Mouse (Mus musculus) heart, adult 2 months (tissue): ENCODE data around the gene Mr1. TPM values are rescaled to one million over a fixed set of nuclear protein-coding genes. Genes with fewer than 3 reads are reported as not detected.

Experiments
- DNase-seq, 2 experiments: peaks; one replicate each; pipeline ENCODE4 v3.0.0; 2021
- H3K27ac ChIP-seq: fragments of 200-600 bp; 2 replicates; pipeline ENCODE4 v1.8.1; 2022
- H3K27me3 ChIP-seq: fragments of 200-500 bp; 2 replicates; pipeline ENCODE4 v1.6.1; 2012; ENCODE audit warnings: mild to moderate bottlenecking, low read length, inconsistent platforms, mixed read lengths; ENCODE audit not compliant: control insufficient read depth, insufficient read depth
- H3K36me3 ChIP-seq: fragments of 200-500 bp; 2 replicates; pipeline ENCODE4 v1.6.1; 2012; ENCODE audit warnings: low read length, inconsistent platforms; ENCODE audit not compliant: control insufficient read depth, insufficient read depth
- H3K4me1 ChIP-seq: fragments of 200-500 bp; 2 replicates; pipeline ENCODE4 v1.6.1; 2011; ENCODE audit warnings: low read length; ENCODE audit not compliant: control insufficient read depth, insufficient read depth
- H3K4me3 ChIP-seq: fragments of 200-600 bp; 2 replicates; pipeline ENCODE4 v1.8.1; 2022
- H3K79me2 ChIP-seq: fragments of 200-500 bp; replicated peaks from 2 replicates; pipeline ENCODE4 v1.6.1; 2012; ENCODE audit warnings: mild to moderate bottlenecking, inconsistent platforms, low read length, moderate library complexity, mixed read lengths; ENCODE audit not compliant: control insufficient read depth, insufficient read depth
- H3K9ac ChIP-seq: fragments of 200-500 bp; 2 replicates; pipeline ENCODE4 v1.6.1; 2012; ENCODE audit warnings: low read depth, mild to moderate bottlenecking, control low read depth, inconsistent platforms, low read length, mixed read lengths
- CTCF ChIP-seq: fragments of 200-600 bp; IDR thresholded peaks from 2 replicates; pipeline ENCODE4 v1.8.1; 2022; ENCODE audit warnings: antibody characterized with exemption, mild to moderate bottlenecking, moderate library complexity
- EP300 ChIP-seq: fragments of 200-500 bp; IDR thresholded peaks from 2 replicates; pipeline ENCODE4 v1.6.1; 2011; ENCODE audit warnings: low read depth, low read length, control low read depth; ENCODE audit not compliant: insufficient read depth
- POLR2A ChIP-seq: fragments of 200-500 bp; IDR thresholded peaks from 2 replicates; pipeline ENCODE4 v1.6.1; 2011; ENCODE audit warnings: mild to moderate bottlenecking, low read depth, low read length, control low read depth; ENCODE audit not compliant: insufficient read depth
- WGBS: fragments of 180-500 bp; shearing (Covaris S2); methylation state at CpG from one replicate; pipeline ENCODE4 v1.1.7; 2018; 5-methylcytosine and 5-hydroxymethylcytosine counted together
- intact Hi-C: fragments of 180-260 bp; cut with DNase I; formaldehyde crosslinking; loops from one replicate; pipeline ENCODE4 v1.15.1; 2025
- long read RNA-seq: library from polyadenylated mRNA; stranded (forward); transcript quantifications from one replicate; pipeline ENCODE4 v2.0.0, GENCODE M21; 2021
- polyA plus RNA-seq: library from polyadenylated mRNA; depleted of rRNA; stranded (reverse); fragments of >200 nt; gene quantifications from 2 replicates; pipeline ENCODE4 v1.2.3, GENCODE M21; 2012; rRNA removed
- total RNA-seq, 2 experiments: library from RNA; stranded (reverse); gene quantifications; 2 replicates each; pipeline ENCODE4 v1.2.3; 2021

Gene Mr1
- total RNA-seq, result 1 to 10 TPM; 6.5 to 6.7 TPM
- 6.1 and 11.9 TPM in 2 replicates for polyA plus RNA-seq
- long read RNA-seq, partial matches to known transcripts, result 1 of 6 reads
- long read RNA-seq, other reads (novel, unspliced or antisense), result 1 of 6 reads

DNA sequence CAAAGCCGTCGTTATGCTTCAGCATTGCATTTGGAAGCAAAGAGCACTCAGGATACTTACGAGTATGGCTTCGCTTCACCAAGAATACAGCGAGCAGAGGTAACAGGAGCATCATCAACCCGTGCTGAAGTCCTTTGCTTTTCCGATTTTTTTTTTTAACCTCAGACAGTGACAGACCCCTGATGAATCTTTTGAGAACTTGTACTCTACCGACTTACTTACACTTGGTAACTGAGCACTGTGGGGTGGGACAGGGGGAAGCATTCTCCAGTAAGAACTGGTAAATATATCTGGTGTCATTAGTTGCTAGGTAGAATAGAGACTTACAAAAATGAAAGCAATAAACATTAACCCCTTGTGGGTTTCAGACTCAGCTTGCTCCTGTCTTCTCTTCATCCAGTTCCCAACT, at the start of gene Mr1:
Mr1 (minus strand) TSS at position 243 of the 409 bp plus-strand sequence.
- Histone ChIP-seq H3K4me1 (peaks cover 2% of the 10 kb centered on the region; the same call in 1 of the 2 replicates), H3K4me3 (peak within 1 kb of the TSS; percentile 49), H3K9ac (peak within 1 kb of the TSS; percentile 89), H3K27me3 (no peaks in the 10 kb centered on the region), H3K36me3 (no peaks in the 10 kb centered on the region), H3K79me2 (no peaks in the 10 kb centered on the region; the same call in 1 of the 2 replicates), H3K27ac (peak within 1 kb of the TSS; percentile 79)
- no peak for TF ChIP-seq EP300
- peak; percentile 45; the same call in 1 of the 2 replicates for TF ChIP-seq POLR2A
- peak in 1 of 2 experiments; percentile 57 for DNase-seq
- WGBS, result 13% methylated on average over 8 of the region's 8 CpGs
- intact Hi-C loops, result no loop called here

DNA sequence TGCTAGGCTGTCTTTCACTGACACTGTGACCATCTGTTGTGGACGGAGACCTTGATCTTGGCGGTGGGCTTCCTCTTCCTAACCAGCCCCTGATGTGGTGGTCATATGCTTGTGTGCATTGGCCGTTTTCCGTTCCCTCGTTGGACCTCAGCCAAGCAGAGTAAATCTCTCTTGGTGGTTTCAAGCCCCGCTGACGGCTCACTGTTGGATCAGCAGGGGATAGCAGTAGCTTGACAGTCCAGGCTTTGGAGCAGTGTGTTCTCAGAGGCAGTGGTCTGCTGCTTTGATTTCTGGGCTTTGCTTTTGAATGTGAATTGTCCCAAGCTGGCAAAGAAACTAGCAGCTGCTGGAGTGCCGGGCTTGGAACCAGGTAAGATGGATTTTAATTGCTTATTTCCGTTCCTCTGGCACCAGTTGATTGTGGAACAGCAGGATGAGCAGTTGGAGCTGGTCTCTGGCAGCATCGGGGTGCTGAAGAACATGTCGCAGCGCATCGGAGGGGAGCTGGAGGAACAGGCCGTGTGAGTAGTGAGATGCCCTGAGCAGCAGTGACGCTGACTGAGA, 46.3 kb upstream of the Mr1 start:
- Histone ChIP-seq H3K79me2 (no peaks in the 10 kb centered on the region), H3K36me3 (no peaks in the 10 kb centered on the region), H3K4me3 (no peak overlapping the region), H3K4me1 (no peaks in the 10 kb centered on the region), H3K9ac (no peak overlapping the region), H3K27me3 (no peaks in the 10 kb centered on the region), H3K27ac (no peak overlapping the region)
- WGBS, result 70% methylated on average over 15 of the region's 15 CpGs
- no peak for TF ChIP-seq EP300
- TF ChIP-seq CTCF, result no peak
- no peak for TF ChIP-seq POLR2A
- no peak for DNase-seq
- intact Hi-C loops, result no loop called here

DNA sequence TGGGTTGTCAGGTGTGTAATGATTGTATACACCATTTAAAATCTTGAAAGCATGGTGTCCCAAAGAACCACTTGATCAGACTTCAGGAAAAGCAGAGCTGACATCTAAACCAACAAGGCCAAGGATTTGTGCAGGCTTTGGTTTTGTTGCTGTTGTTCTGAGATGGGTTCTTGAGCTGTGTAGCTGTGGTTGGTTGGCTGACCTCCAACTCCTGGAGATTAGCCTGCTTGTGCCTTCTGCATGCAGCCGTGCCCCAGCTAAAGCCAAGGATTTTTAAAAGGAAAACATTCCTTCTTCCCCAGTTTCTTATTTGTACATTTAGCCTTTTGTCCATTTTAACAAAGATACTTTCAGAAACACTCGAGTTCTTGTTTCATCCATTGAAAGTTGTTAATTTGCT, 45.1 kb upstream of the Mr1 start:
- Histone ChIP-seq H3K4me1 (no peaks in the 10 kb centered on the region), H3K27me3 (no peaks in the 10 kb centered on the region), H3K36me3 (no peaks in the 10 kb centered on the region; the same call in 1 of the 2 replicates), H3K9ac (no peak overlapping the region), H3K27ac (no peak overlapping the region), H3K4me3 (no peak overlapping the region), H3K79me2 (no peaks in the 10 kb centered on the region)
- DNase-seq, result no peak
- no peak for TF ChIP-seq EP300
- TF ChIP-seq POLR2A, result no peak
- TF ChIP-seq CTCF, result no peak
- 55% methylated on average over 2 of the region's 2 CpGs for WGBS
- intact Hi-C loops, result no loop called here

DNA sequence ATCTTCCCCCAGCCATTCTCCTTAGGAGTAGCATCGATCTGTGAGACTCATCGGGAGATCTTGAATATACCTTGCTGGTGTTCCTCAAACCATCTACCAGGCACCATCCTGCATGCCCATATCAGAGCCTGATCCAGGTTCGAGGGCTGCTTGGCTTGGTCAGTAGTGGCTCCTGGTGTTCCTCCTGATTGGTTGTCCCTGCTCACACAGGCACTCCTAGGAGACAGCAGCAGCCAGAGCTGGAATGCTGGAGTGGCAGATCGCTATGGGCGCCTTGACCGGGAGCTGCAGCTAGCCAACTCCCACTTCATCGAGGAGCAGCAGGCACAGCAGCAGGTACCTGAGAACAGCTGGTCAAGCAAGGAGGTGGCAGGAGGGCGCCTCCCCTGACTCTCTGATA, 44.6 kb upstream of the Mr1 start:
- 82% methylated on average over 8 of the region's 8 CpGs for WGBS
- Histone ChIP-seq H3K36me3 (no peaks in the 10 kb centered on the region; the same call in 1 of the 2 replicates), H3K9ac (no peak overlapping the region), H3K4me1 (no peaks in the 10 kb centered on the region), H3K27ac (no peak overlapping the region), H3K4me3 (no peak overlapping the region), H3K27me3 (no peaks in the 10 kb centered on the region), H3K79me2 (no peaks in the 10 kb centered on the region)
- intact Hi-C loops, result no loop called here
- DNase-seq, result no peak
- no peak for TF ChIP-seq CTCF
- no peak for TF ChIP-seq POLR2A
- TF ChIP-seq EP300, result no peak

DNA sequence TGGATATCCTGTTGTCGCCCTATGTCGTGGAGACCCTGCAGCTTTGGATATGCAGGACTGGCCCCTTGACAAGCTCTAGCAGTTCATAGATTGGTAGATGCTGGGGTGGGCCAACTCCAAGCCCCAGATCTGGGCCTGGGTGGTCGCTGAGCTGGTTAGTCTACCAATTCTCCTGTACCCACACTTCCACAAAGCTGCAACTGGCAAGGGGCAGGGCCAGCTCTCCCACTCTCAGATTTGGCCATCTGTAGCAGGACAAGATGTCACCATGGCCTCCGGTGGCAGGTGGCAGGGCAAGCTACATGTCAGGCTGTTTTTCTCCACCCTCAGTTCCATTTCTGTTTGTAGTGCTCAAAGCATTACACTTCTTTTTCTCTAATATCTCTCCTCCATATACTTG, 42.0 kb upstream of the Mr1 start:
- TF ChIP-seq EP300 (no peak), POLR2A (no peak), CTCF (no peak)
- Histone ChIP-seq H3K9ac (no peak overlapping the region), H3K27me3 (no peaks in the 10 kb centered on the region), H3K79me2 (no peaks in the 10 kb centered on the region), H3K4me1 (no peaks in the 10 kb centered on the region), H3K4me3 (no peak overlapping the region), H3K36me3 (no peaks in the 10 kb centered on the region; the same call in 1 of the 2 replicates), H3K27ac (no peak overlapping the region)
- WGBS, result 84% methylated on average over 4 of the region's 4 CpGs
- DNase-seq, result no peak
- intact Hi-C loops, result no loop called here

DNA sequence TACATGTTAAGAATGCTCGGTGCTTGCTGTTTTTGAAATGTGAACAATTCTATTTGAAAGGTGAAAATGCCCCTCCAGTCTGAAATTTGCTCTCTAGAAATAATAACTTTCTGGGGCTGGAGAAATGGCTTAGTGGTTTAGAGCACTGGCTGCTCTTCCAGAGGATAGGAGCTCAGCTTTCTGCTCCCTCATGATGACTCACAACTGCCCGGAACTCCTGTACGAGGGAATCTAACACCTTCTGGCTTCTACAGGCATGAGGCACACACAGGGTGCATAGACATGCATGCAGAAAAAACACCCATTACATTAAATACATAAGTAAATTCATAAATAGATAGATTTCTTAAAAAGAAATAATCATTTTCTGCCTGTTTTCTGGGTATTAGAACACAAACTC, 37.6 kb upstream of the Mr1 start:
- WGBS, result 75% methylated on average over 3 of the region's 3 CpGs
- no peaks in the 10 kb centered on the region for H3K4me1 ChIP-seq
- H3K4me3 ChIP-seq, result no peak overlapping the region
- no peak for DNase-seq
- no peaks in the 10 kb centered on the region for H3K27me3 ChIP-seq
- H3K79me2 ChIP-seq, result no peaks in the 10 kb centered on the region
- no peak overlapping the region for H3K27ac ChIP-seq
- no peaks in the 10 kb centered on the region; the same call in 1 of the 2 replicates for H3K36me3 ChIP-seq
- intact Hi-C loops, result no loop called here
- no peak overlapping the region for H3K9ac ChIP-seq
- no peak for TF ChIP-seq CTCF
- no peak for TF ChIP-seq EP300
- no peak for TF ChIP-seq POLR2A
